Mouse (Mus musculus) hindbrain, embryonic 10.5 days (tissue): ENCODE results near the gene Styx. TPM values are rescaled to one million over a fixed set of nuclear protein-coding genes. Genes with fewer than 3 reads are reported as not detected.

Experiments used
- DNase-seq: peaks from one replicate; pipeline ENCODE4 v3.0.0-alpha.2; 2017; ENCODE audit warnings: low spot score
- H3K27ac ChIP-seq: fragments of 300-500 bp; sonication (generic); 2 replicates; pipeline ENCODE4 v1.5.1; 2016; ENCODE audit warnings: mild to moderate bottlenecking, moderate library complexity
- H3K27me3 ChIP-seq: fragments of 300-500 bp; sonication (generic); 2 replicates; pipeline ENCODE4 v1.6.1; 2016; ENCODE audit warnings: mild to moderate bottlenecking; ENCODE audit not compliant: poor library complexity, insufficient read depth, severe bottlenecking
- H3K36me3 ChIP-seq: fragments of 300-500 bp; sonication (generic); 2 replicates; pipeline ENCODE4 v1.6.1; 2016; ENCODE audit warnings: mild to moderate bottlenecking, moderate library complexity
- H3K4me1 ChIP-seq: fragments of 300-500 bp; sonication (generic); replicated peaks from 2 replicates; pipeline ENCODE4 v1.6.1; 2016; ENCODE audit warnings: mild to moderate bottlenecking
- H3K4me3 ChIP-seq: fragments of 300-500 bp; sonication (generic); 2 replicates; pipeline ENCODE4 v1.5.1; 2016; ENCODE audit warnings: mild to moderate bottlenecking, moderate library complexity
- H3K9me3 ChIP-seq: fragments of 300-500 bp; sonication (generic); 2 replicates; pipeline ENCODE4 v1.6.1; 2016; ENCODE audit warnings: mild to moderate bottlenecking, moderate library complexity
- WGBS: fragments of 180-500 bp; shearing (Covaris S2); methylation state at CpG from one replicate; pipeline ENCODE4 v1.1.7; 2016; 5-methylcytosine and 5-hydroxymethylcytosine counted together
- polyA plus RNA-seq: library from polyadenylated mRNA; unstranded; fragments of >200 nt; fragmentation: Nextera tagmentation; extraction: Ambion mirVana; gene quantifications from 2 replicates; pipeline ENCODE4 v1.2.1, GENCODE M21; 2016

The Styx gene
- polyA plus RNA-seq, 1 experiment from 2014 or later: 30.6 TPM

- peaks cover 54% of the 10 kb centered on the region for H3K4me1 ChIP-seq
- H3K27me3 ChIP-seq: no peaks in the 10 kb centered on the region
- peak overlapping the region; percentile 71 for H3K27ac ChIP-seq
- no peak for DNase-seq
- WGBS: 41% methylated on average over 11 of the region's 11 CpGs
- H3K4me3 ChIP-seq: no peak overlapping the region
- peaks cover 7% of the 10 kb centered on the region for H3K36me3 ChIP-seq
- no peaks in the 10 kb centered on the region for H3K9me3 ChIP-seq
Observed at GRCm38 (mm10) chr14:45452861-45453512, 102.1 kb downstream of the Styx start.

- no peak overlapping the region for H3K4me3 ChIP-seq
- H3K27ac ChIP-seq: peak overlapping the region; percentile 71
- H3K9me3 ChIP-seq: no peaks in the 10 kb centered on the region
- H3K4me1 ChIP-seq: peaks cover 54% of the 10 kb centered on the region
- H3K27me3 ChIP-seq: no peaks in the 10 kb centered on the region
- 74% methylated on average over 5 of the region's 5 CpGs for WGBS
- no peak for DNase-seq
- peaks cover 14% of the 10 kb centered on the region for H3K36me3 ChIP-seq
Observed at GRCm38 (mm10) chr14:45453538-45454233, 102.8 kb downstream of the Styx start.

- DNase-seq: no peak
- WGBS: 72% methylated on average over 12 of the region's 12 CpGs
- Histone ChIP-seq H3K4me1 (peaks cover 50% of the 10 kb centered on the region), H3K27ac (peak overlapping the region; percentile 50; the same call in 1 of the 2 replicates), H3K36me3 (peaks cover 34% of the 10 kb centered on the region), H3K9me3 (no peaks in the 10 kb centered on the region), H3K27me3 (no peaks in the 10 kb centered on the region), H3K4me3 (no peak overlapping the region)
Observed at GRCm38 (mm10) chr14:45455651-45456501, 105.0 kb downstream of the Styx start.

- Histone ChIP-seq H3K27me3 (no peaks in the 10 kb centered on the region), H3K4me3 (no peak overlapping the region), H3K36me3 (peaks cover 40% of the 10 kb centered on the region), H3K9me3 (no peaks in the 10 kb centered on the region), H3K27ac (peak overlapping the region; percentile 50; the same call in 1 of the 2 replicates), H3K4me1 (peaks cover 45% of the 10 kb centered on the region)
- WGBS: 9% methylated on average over 1 of the region's 1 CpGs
- no peak for DNase-seq
Observed at GRCm38 (mm10) chr14:45456502-45456846, 105.6 kb downstream of the Styx start.

GRCm38 (mm10) chr14:45457003-45457402, 106.1 kb downstream of the Styx start:
- Histone ChIP-seq H3K4me3 (no peak overlapping the region), H3K4me1 (peaks cover 46% of the 10 kb centered on the region), H3K9me3 (no peaks in the 10 kb centered on the region), H3K27me3 (no peaks in the 10 kb centered on the region), H3K27ac (no peak overlapping the region), H3K36me3 (peaks cover 46% of the 10 kb centered on the region)
- WGBS: 90% methylated on average over 9 of the region's 9 CpGs
- DNase-seq: no peak

GRCm38 (mm10) chr14:45459877-45460276, 109.0 kb downstream of the Styx start:
- H3K9me3 ChIP-seq: no peaks in the 10 kb centered on the region
- peaks cover 53% of the 10 kb centered on the region for H3K36me3 ChIP-seq
- H3K27me3 ChIP-seq: no peaks in the 10 kb centered on the region

GRCm38 (mm10) chr14:45460491-45460890, 109.6 kb downstream of the Styx start:
- H3K4me3 ChIP-seq: no peak overlapping the region
- H3K36me3 ChIP-seq: peaks cover 59% of the 10 kb centered on the region
- DNase-seq: no peak
- WGBS: 94% methylated on average over 10 of the region's 10 CpGs
- no peak overlapping the region for H3K27ac ChIP-seq
- peaks cover 47% of the 10 kb centered on the region for H3K4me1 ChIP-seq
- H3K9me3 ChIP-seq: no peaks in the 10 kb centered on the region
- no peaks in the 10 kb centered on the region for H3K27me3 ChIP-seq

More at GRCm38 (mm10) chr14:45459877-45460276, 109.0 kb downstream of the Styx start:
- H3K4me1 ChIP-seq: peaks cover 53% of the 10 kb centered on the region
- no peak overlapping the region for H3K27ac ChIP-seq
- 96% methylated on average over 14 of the region's 14 CpGs for WGBS
- DNase-seq: no peak
- no peak overlapping the region for H3K4me3 ChIP-seq

- Histone ChIP-seq H3K9me3 (no peaks in the 10 kb centered on the region), H3K4me1 (peaks cover 34% of the 10 kb centered on the region), H3K27ac (no peak overlapping the region), H3K4me3 (no peak overlapping the region), H3K27me3 (no peaks in the 10 kb centered on the region), H3K36me3 (peaks cover 74% of the 10 kb centered on the region)
- 90% methylated on average over 6 of the region's 6 CpGs for WGBS
- no peak for DNase-seq
Observed at GRCm38 (mm10) chr14:45461945-45462344, 111.1 kb downstream of the Styx start.

GRCm38 (mm10) chr14:45462374-45462773, 111.5 kb downstream of the Styx start:
- Histone ChIP-seq H3K9me3 (no peaks in the 10 kb centered on the region), H3K27ac (peak overlapping the region; percentile 86; the same call in 1 of the 2 replicates), H3K36me3 (peaks cover 77% of the 10 kb centered on the region), H3K27me3 (no peaks in the 10 kb centered on the region), H3K4me3 (no peak overlapping the region), H3K4me1 (peaks cover 32% of the 10 kb centered on the region)
- WGBS: 23% methylated on average over 6 of the region's 6 CpGs
- peak; percentile 65 for DNase-seq

GRCm38 (mm10) chr14:45462875-45463475, 112.1 kb downstream of the Styx start:
- H3K9me3 ChIP-seq: no peaks in the 10 kb centered on the region
- H3K27me3 ChIP-seq: no peaks in the 10 kb centered on the region
- H3K4me1 ChIP-seq: peaks cover 32% of the 10 kb centered on the region
- DNase-seq: no peak
- H3K27ac ChIP-seq: peak overlapping the region; percentile 86
- 28% methylated on average over 10 of the region's 10 CpGs for WGBS
- no peak overlapping the region for H3K4me3 ChIP-seq
- H3K36me3 ChIP-seq: peaks cover 77% of the 10 kb centered on the region

- Histone ChIP-seq H3K27ac (peak overlapping the region; percentile 86), H3K4me1 (peaks cover 32% of the 10 kb centered on the region), H3K36me3 (peaks cover 76% of the 10 kb centered on the region), H3K27me3 (no peaks in the 10 kb centered on the region), H3K9me3 (no peaks in the 10 kb centered on the region), H3K4me3 (no peak overlapping the region)
- WGBS: 11% methylated on average over 10 of the region's 10 CpGs
- peak; percentile 67 for DNase-seq
Observed at GRCm38 (mm10) chr14:45463599-45463998, 112.7 kb downstream of the Styx start.
